Comparison of ENCODE assay signal across 28 mouse cellular contexts in genomic region chr4:49050628-49051027, GRCm38 (mm10). TPM values are rescaled to one million over a fixed set of nuclear protein-coding genes. Genes with fewer than 3 reads are reported as not detected.
DNase-seq lines count a peak whose midpoint lies in the region; ATAC-seq and TF ChIP-seq lines count a peak whose summit lies in the region.
"Had no signal": no experiment of that assay in that cellular context is flagged by ENCODE, and none has a peak within 500 bp of the region (broad histone marks: within the 10 kb centered on the region; RNA-seq: fewer than 3 reads in every experiment).

No protein-coding gene starts in this region.

- H3K4me3 ChIP-seq in neural tube, embryonic 15.5 days (replicated peaks) = no peak overlapping the region
- H3K4me3 ChIP-seq in lung, postnatal 0 days (ENCODE audit: low read depth, low read length) = no peak overlapping the region

- no peak overlapping the region for H3K9ac ChIP-seq in neural tube, embryonic 15.5 days (replicated peaks)
- no peak overlapping the region for H3K9ac ChIP-seq in lung, postnatal 0 days (replicated peaks; ENCODE audit: low read depth)

- no peak for ATAC-seq in neural tube, embryonic 15.5 days (ENCODE audit: low FRiP score)
- ATAC-seq in lung, postnatal 0 days = no peak
- ATAC-seq: activated CD4-positive, CD25-positive, alpha-beta regulatory T cell, adult 4 months; CD4-positive, CD25-positive, alpha-beta regulatory T cell, adult 4 months; Patski had no signal

- H3K4me2 ChIP-seq in neural tube, embryonic 15.5 days = no peak overlapping the region
- no peak overlapping the region for H3K4me2 ChIP-seq in lung, postnatal 0 days (replicated peaks; ENCODE audit: low read depth, low read length)

- 72% methylated on average over 1 of the region's 1 CpGs for WGBS in neural tube, embryonic 15.5 days
- WGBS in lung, postnatal 0 days = 79% methylated on average over 1 of the region's 1 CpGs

- no peak for TF ChIP-seq EP300 in lung, postnatal 0 days (IDR thresholded peaks at IDR 0.05)

- no peaks in the 10 kb centered on the region for H3K27me3 ChIP-seq in neural tube, embryonic 15.5 days (replicated peaks)
- no peaks in the 10 kb centered on the region for H3K27me3 ChIP-seq in lung, postnatal 0 days (replicated peaks; ENCODE audit: insufficient read depth, low read length)
- H3K27me3 ChIP-seq: CH12.LX, Patski had no signal

- no peaks in the 10 kb centered on the region for H3K9me3 ChIP-seq in neural tube, embryonic 15.5 days (replicated peaks)
- H3K9me3 ChIP-seq in lung, postnatal 0 days (ENCODE audit: low read length) = no peaks in the 10 kb centered on the region
- H3K9me3 ChIP-seq: G1E had no signal

- no peaks in the 10 kb centered on the region for H3K36me3 ChIP-seq in neural tube, embryonic 15.5 days
- H3K36me3 ChIP-seq in lung, postnatal 0 days (ENCODE audit: insufficient read depth, low read length) = no peaks in the 10 kb centered on the region
- H3K36me3 ChIP-seq: G1E had no signal

- H3K27ac ChIP-seq in neural tube, embryonic 15.5 days (replicated peaks) = no peak overlapping the region
- H3K27ac ChIP-seq in lung, postnatal 0 days (ENCODE audit: low read length) = no peak overlapping the region

- peak; percentile 47 for DNase-seq in ES-CJ7 (ENCODE audit: low read depth, low spot score)
- peak; percentile 30 for DNase-seq in Muller cell, postnatal 12 days (ENCODE audit: inconsistent ontology term)
- peak; percentile 69 for DNase-seq in R1 (ENCODE audit: low read depth, low spot score)
- DNase-seq in ZHBTc4 (ENCODE audit: low read depth, low spot score) = peak; percentile 65
- no peak for DNase-seq in lung, postnatal 0 days (ENCODE audit: low spot score)
- DNase-seq in cerebellum, adult 11 months = no peak
- no peak for DNase-seq in heart, postnatal 25 days (ENCODE audit: low spot score)
- DNase-seq: adrenal gland, adult 2 months; adrenal gland, adult 8-10 months; adrenal gland, postnatal 10 days; adrenal gland, postnatal 14 days; adrenal gland, postnatal 25 days; adrenal gland, postnatal 36 days; B cell, adult 2 months; cerebellum, adult 11-12 months; cerebellum, adult 18-20 months; cerebellum, adult 2 months; cerebellum, adult 8-10 months; cerebellum, adult 9-10 months; cerebellum, adult 9-11 months had no signal

- TF ChIP-seq CTCF in lung, postnatal 0 days (IDR thresholded peaks at IDR 0.05) = no peak

- H3K4me1 ChIP-seq in neural tube, embryonic 15.5 days = no peaks in the 10 kb centered on the region
- no peaks in the 10 kb centered on the region for H3K4me1 ChIP-seq in lung, postnatal 0 days (ENCODE audit: insufficient read depth, low read depth, low read length)

- intact Hi-C loops in heart, postnatal 25 days (cut with DNase I) = no loop called here

RNA-seq across cellular contexts. Expression of gene Plppr1, which starts 8.4 kb away (rescaled TPM):
- polyA plus RNA-seq in neural tube, embryonic 15.5 days (2015; fragmentation: Nextera tagmentation; extraction: Ambion mirVana) = 77.9 and 91.9 TPM in 2 replicates
- polyA plus RNA-seq in lung, postnatal 0 days (2015; fragmentation: Nextera tagmentation; extraction: Ambion mirVana) = 0.11 and 0.21 TPM in 2 replicates
- total RNA-seq in heart, postnatal 25 days (2021) = under 1 TPM in 1 of 2 experiments, not detected in 1; 0.14 TPM
- total RNA-seq: adrenal gland, adult 2 months; CH12.LX; MEL had no signal
- polyA plus RNA-seq: adrenal gland, adult 2 months; C2C12; G1E had no signal

Comparison
In these comparisons a context has a peak if more than half of its experiments do, and no peak if none do; other contexts are left out.
1. DNase-seq: peak in ES-CJ7 (single experiment), Muller cell, postnatal 12 days (single experiment), R1 (single experiment) and ZHBTc4 (single experiment); none in lung, postnatal 0 days (single experiment), cerebellum, adult 11 months (single experiment) and heart, postnatal 25 days (single experiment).
2. RNA of gene Plppr1, which starts 8.4 kb away (polyA plus RNA-seq): 77.9 to 91.9 TPM in neural tube, embryonic 15.5 days; 0.11 to 0.21 TPM in lung, postnatal 0 days; every median in the first group is over 10 times any median in the second.